Mouse (Mus musculus) midbrain, embryonic 13.5 days (tissue): ENCODE data around the gene Fosl1. TPM values are rescaled to one million over a fixed set of nuclear protein-coding genes. Genes with fewer than 3 reads are reported as not detected.

ENCODE experiments used
- polyA plus RNA-seq: library from polyadenylated mRNA; unstranded; fragments of >200 nt; fragmentation: Nextera tagmentation; extraction: Ambion mirVana; gene quantifications from 2 replicates; pipeline ENCODE4 v1.2.1, GENCODE M21; 2015

Fosl1 gene
- polyA plus RNA-seq, 1 experiment from 2014 or later: not detected

Other genes with a start within 250 kb of the Fosl1 start
- gene Pacs1, start 174.4 kb upstream of the Fosl1 start, polyA plus RNA-seq: 31.5 and 32.0 TPM in 2 replicates
- gene Sf3b2, start 152.1 kb upstream of the Fosl1 start, polyA plus RNA-seq: 399 and 419 TPM in 2 replicates
- 29.3 and 33.6 TPM in 2 replicates for gene Gal3st3, start 149.2 kb upstream of the Fosl1 start, polyA plus RNA-seq
- not detected in 2 replicates for gene Catsper1, start 111.8 kb upstream of the Fosl1 start, polyA plus RNA-seq
- 4.5 and 5.8 TPM in 2 replicates for gene Cst6, start 98.0 kb upstream of the Fosl1 start, polyA plus RNA-seq
- gene Eif1ad, start 80.8 kb upstream of the Fosl1 start, polyA plus RNA-seq: 63.7 and 64.0 TPM in 2 replicates
- 366 and 375 TPM in 2 replicates for gene Banf1, start 80.4 kb upstream of the Fosl1 start, polyA plus RNA-seq
- gene Sart1, start 58.8 kb upstream of the Fosl1 start, polyA plus RNA-seq: 74.3 and 78.8 TPM in 2 replicates
- gene Tsga10ip, start 45.0 kb upstream of the Fosl1 start, polyA plus RNA-seq: 0.32 and 0.55 TPM in 2 replicates
- 303 and 313 TPM in 2 replicates for gene Drap1, start 22.6 kb upstream of the Fosl1 start, polyA plus RNA-seq
- gene AI837181, start 22.4 kb upstream of the Fosl1 start, polyA plus RNA-seq: 51.6 and 60.3 TPM in 2 replicates
- gene Ccdc85b, start 10.3 kb downstream of the Fosl1 start, polyA plus RNA-seq: 6.9 and 9.7 TPM in 2 replicates
- 183 and 192 TPM in 2 replicates for gene Fibp, start 13.1 kb downstream of the Fosl1 start, polyA plus RNA-seq
- 5.2 and 5.7 TPM in 2 replicates for gene Ctsw, start 21.0 kb downstream of the Fosl1 start, polyA plus RNA-seq
- gene Efemp2, start 26.4 kb downstream of the Fosl1 start, polyA plus RNA-seq: 31.8 and 33.4 TPM in 2 replicates
- gene Mus81, start 40.9 kb downstream of the Fosl1 start, polyA plus RNA-seq: 52.1 and 53.2 TPM in 2 replicates
- 3,599 and 3,660 TPM in 2 replicates for gene Cfl1, start 42.9 kb downstream of the Fosl1 start, polyA plus RNA-seq
- gene 1700020D05Rik, start 56.2 kb downstream of the Fosl1 start, polyA plus RNA-seq: 0.26 and 0.27 TPM in 2 replicates
- gene Snx32, start 63.0 kb downstream of the Fosl1 start, polyA plus RNA-seq: 70.4 and 73.6 TPM in 2 replicates
- 0.14 TPM in 1 of 2 replicates, not detected in the other for gene Ovol1, start 113.1 kb downstream of the Fosl1 start, polyA plus RNA-seq
- 2.0 and 2.3 TPM in 2 replicates for gene Ap5b1, start 120.5 kb downstream of the Fosl1 start, polyA plus RNA-seq
- 91.3 and 98.9 TPM in 2 replicates for gene Rnaseh2c, start 154.3 kb downstream of the Fosl1 start, polyA plus RNA-seq
- 82.3 and 89.3 TPM in 2 replicates for gene Kat5, start 162.7 kb downstream of the Fosl1 start, polyA plus RNA-seq
- gene Rela, start 189.9 kb downstream of the Fosl1 start, polyA plus RNA-seq: 30.9 and 35.4 TPM in 2 replicates
- 10.8 and 14.1 TPM in 2 replicates for gene Sipa1, start 216.2 kb downstream of the Fosl1 start, polyA plus RNA-seq
- 11.4 and 15.1 TPM in 2 replicates for gene Map3k11, start 241.2 kb downstream of the Fosl1 start, polyA plus RNA-seq
- 25.6 and 29.1 TPM in 2 replicates for gene Pcnx3, start 241.4 kb downstream of the Fosl1 start, polyA plus RNA-seq